Mouse (Mus musculus) testis, adult 2 months (tissue): ENCODE measurements around the gene Acot7.

ENCODE experiments used
- CTCF ChIP-seq: fragments of 200-500 bp; IDR thresholded peaks from 2 replicates; pipeline ENCODE4 v1.5.1; 2012; ENCODE audit warnings: low read depth, mild to moderate bottlenecking, inconsistent platforms, low read length, moderate library complexity; ENCODE audit not compliant: control insufficient read depth, insufficient read depth, insufficient replicate concordance
- POLR2A ChIP-seq: fragments of 200-500 bp; IDR thresholded peaks from 2 replicates; pipeline ENCODE4 v1.6.1; 2012; ENCODE audit warnings: low read depth, mild to moderate bottlenecking, inconsistent platforms, low read length, moderate library complexity; ENCODE audit not compliant: control insufficient read depth

- no peak for TF ChIP-seq CTCF
- TF ChIP-seq POLR2A: no peak
These were observed 27.4 kb upstream of the Acot7 start for GRCm38 (mm10) chr4:152150546-152150945.
